Mouse (Mus musculus): ENCODE data around the gene Gm21996.
"Not testable (repeated sequence)": the region's sequence is repeated elsewhere in the genome, so short reads cannot be mapped to it uniquely, and the experiment has no call there.

Gene Gm21996

GRCm38 (mm10) chrY:89745432-89745831 lies at the start of gene Gm21996:
Gm21996 (minus strand) TSS chrY:89745532.
- ATAC-seq (ENCODE audit: insufficient number of reproducible peaks, low FRiP score, low TSS enrichment) = not testable (repeated sequence)

All from cerebellum, adult (tissue).